Mouse (Mus musculus) c-Kit-positive CD71-negative TER-119-negative erythroid progenitor cells, embryonic 14.5 days (primary cell): ENCODE data around the gene Olfr2.
A peak's percentile ranks its signal among the peaks of the same experiment; 100 is the strongest.

ENCODE experiments used
- DNase-seq: peaks from one replicate; pipeline ENCODE4 v3.0.0-alpha.2; 2013; ENCODE audit warnings: low read depth

Olfr2 gene

DNA sequence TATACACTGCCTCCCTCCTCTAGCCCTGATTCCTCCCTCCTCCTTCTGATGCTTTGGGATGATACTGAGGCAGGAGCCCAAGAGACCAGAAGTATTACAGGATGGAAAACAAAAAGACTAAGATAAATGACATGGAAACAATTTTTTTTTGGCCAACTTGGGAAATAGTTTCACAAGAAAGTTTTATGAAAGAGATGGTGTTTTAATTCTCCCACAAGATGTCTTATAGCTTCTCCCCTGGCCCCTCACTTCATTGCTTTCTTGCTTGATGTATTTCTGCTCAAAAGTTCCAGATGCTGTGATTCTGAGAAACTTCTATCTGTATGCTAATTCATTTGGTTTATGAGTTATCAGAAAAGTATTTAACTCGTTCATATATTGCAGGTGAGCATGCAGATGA, at the start of gene Olfr2:
Gene Olfr2 (minus strand): TSS at position 101 of the 400 bp plus-strand sequence.
- DNase-seq = no peak

DNA sequence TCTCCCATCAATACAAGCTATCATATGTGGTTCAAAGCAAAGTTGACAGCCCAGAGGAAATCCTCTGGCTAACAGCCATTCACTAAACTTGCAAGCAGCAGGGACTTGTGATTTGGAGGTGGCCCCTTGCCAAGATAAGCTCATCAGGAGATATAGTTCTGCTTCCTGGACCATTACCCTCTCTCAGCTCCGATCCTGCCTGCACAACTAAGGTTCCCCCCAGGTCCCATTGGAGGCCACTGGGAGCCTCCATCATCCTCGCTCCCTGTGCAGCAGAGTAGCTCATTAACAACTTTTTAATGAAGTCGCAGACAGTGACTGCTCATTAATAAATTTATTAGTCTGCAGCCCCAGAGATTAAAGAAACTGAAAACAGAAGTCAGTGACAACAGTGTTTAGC, 41.7 kb upstream of the Olfr2 start:
- no peak for DNase-seq

DNA sequence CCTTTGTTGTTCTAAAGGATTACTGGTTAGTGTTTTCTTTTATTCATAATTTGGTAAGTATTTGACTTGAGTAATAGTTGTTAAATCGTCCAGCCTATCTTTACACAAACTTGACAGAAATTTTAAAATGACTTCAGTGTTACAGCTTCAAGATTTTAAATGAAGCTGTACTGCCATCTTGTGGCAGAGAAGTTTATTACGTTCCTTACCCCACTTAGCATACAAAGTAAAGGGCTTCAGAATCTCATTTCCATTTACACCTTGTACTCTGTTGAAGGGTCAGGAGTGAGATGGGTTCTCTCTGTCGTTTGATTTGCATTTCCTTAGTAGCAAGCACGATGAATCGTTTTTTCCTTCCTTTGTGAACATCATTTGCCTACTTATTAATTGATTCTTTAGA, 40.0 kb upstream of the Olfr2 start:
- peak; percentile 52 for DNase-seq

DNA sequence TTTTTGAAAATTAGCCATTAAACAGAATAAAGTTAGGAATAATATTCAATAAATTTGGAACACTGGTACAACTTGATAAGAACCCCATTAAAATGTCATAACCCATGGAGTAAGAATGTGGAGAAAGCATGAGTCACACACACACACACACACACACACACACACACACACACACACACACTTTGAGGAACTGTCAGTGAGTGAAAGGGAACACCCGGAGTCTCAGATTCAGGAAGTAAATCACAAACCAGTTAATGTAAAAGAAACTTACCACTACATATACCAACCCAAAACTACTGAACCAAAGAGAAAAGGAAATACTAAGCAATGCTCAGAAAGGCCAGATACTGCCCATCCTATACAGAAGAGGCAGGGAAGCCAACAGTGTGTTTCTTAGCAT, 38.5 kb upstream of the Olfr2 start:
- DNase-seq = no peak

DNA sequence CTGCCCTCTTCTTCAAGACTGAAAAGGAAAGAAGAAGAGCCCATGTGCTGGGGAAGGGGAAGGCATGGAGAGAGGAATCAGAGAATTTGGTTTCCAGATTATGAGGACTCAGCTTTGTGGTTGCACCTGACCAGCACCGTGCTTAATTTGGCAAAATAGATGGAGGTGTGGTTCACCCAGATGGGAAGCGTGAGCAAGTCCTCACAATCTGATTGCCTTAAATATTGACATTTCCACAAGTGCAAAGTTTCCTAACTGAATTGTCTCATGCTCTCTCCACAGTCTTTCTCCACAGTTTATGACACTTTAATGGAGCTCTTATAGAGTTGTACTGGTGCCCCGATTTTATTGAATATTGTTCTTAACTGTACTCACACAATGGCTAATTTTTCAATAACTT, 37.3 kb upstream of the Olfr2 start:
- DNase-seq = no peak

DNA sequence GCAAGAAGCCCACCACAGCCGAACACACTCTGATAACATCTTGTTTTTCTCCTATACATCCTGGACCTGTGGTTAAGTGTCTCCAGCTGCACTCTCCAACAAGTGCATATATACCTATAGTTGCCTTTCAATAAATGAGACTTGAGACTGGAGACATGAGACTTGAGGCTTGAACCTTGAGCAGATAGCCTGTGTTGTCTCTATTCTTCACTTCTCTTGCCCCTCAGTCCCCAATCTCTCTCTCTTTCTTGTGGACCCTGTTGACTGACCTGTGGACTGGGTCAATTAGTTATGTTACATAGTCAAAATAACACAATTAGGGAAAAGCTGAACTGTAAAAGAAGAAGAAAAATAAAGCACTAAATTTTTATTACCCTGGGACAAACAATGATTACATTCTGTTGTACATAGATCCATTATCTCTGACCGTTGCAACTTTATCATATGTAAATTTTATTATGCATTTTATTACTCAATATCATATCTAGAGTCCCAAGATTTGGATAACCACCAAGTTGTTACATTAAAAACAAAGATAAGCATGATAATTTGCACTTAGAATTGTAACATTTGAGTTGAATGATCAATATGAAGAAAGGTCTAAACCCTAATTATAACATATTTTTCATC, 34.2 kb upstream of the Olfr2 start:
- DNase-seq = no peak

DNA sequence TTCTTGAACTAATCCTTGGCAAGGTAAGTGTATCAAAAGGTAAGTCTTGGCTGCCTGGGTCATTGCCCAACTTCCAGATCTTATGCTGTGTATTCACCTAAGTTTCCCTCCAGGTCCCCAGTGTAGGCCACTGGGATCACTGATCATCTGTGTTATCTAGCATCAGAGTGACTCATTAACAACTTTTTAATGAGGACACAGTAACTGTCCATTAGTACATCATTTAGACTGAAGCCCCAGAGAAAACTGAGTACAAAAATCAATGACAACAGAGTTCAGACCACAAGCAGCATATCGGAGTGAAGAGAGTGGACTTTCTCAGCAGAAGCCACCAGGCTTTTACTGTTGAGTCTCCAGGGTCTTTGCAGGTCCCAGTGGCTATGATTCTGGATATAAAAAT, 25.0 kb upstream of the Olfr2 start, which contains the start of gene Olfr713:
Gene Olfr713 (plus strand): TSS at position 301 of the 400 bp plus-strand sequence.
- no peak for DNase-seq

DNA sequence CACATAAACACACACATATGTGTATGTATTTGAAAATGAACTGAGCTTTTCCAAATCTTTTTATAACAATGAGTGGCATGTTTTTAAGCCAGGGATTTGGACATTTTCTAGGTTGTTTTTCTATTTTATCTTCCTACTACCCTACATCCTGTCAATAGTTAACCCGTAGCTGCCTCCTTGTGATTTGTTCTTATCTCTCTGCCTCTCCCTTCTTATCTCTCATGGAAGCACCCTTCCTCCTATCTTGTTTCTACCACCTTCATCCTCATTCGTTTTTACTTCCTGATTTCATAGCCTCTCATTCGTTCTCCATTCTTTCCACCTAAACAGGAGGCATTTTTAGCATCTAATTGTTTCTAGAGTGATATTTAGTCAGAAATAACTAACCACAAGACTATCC, 1.7 kb downstream of the Olfr2 start:
- no peak for DNase-seq

DNA sequence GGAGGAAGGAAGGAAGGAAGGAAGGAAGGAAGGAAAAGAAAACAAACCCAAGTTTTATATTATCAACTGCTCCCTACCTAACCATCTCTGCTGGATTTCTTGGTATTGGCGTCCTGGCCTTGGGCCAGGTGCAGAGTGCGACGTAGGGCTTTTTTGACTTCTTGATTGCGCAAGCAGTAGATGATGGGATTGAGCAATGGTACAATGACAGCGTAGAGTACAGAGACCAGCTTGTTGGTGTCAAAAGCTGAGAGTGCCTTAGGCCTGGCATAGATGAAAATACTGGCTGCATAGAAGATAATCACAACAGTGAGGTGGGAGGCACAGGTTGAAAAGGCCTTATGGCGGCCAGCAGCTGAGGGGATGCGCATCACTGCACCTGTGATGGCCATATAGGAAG, 5.1 kb downstream of the Olfr2 start:
- DNase-seq = no peak

DNA sequence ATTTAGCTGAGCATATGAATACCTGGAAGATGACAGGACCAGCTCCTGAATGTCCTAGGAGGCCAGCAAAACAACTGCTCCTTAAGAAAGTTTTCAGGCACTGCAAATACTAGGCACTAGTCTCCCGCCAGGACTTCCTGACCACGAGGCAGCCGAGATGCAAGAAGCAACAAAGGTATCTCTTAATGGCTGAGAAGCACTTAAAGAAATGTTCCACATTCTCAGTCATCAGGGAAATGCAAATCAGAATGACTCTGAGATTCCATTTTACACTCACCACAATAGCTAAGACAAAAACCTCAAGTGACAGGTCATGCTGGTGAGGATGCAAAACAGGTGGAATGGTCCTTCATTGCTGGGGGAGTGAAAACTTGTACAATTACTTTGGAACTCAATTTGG, 20.6 kb downstream of the Olfr2 start:
- DNase-seq = no peak

DNA sequence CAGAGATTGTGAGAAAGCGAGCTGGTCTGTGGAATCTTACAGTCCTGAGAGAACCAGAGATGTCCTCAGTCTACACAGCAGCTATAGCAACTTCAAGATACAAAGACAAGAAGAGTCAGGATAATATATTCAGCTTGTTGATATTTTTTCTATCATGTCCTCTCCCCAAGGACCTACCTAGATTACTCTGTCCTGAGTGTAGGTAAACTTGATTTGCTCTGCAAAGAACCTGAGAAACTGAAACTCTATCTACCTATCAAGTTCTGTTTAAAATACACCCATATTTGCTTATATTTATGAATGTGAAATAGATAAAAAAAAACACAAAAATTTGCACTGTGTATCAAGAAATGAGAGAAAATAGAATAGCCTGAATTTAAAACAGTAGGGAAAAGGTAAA, 30.5 kb downstream of the Olfr2 start, which contains the start of gene Olfr711:
Gene Olfr711 (minus strand): TSS at position 101 of the 400 bp plus-strand sequence.
- DNase-seq = no peak

DNA sequence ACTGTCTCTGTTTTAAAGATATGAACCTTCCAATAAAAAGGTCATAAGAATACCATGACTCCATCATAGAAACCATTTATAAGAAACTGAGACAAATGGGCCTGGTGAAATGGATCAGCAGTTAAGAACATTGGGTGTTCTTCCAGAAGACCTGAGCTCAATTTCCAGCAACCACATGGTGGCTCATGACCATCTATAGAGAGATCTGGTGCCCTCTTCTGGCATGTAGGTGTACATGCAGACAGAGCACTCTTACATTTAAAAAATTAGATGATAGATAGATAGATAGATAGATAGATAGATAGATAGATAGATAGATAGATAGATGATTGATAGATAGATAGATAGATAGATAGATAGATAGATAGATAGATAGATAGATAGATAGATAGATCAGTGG, 38.4 kb downstream of the Olfr2 start:
- DNase-seq = peak; percentile 10

DNA sequence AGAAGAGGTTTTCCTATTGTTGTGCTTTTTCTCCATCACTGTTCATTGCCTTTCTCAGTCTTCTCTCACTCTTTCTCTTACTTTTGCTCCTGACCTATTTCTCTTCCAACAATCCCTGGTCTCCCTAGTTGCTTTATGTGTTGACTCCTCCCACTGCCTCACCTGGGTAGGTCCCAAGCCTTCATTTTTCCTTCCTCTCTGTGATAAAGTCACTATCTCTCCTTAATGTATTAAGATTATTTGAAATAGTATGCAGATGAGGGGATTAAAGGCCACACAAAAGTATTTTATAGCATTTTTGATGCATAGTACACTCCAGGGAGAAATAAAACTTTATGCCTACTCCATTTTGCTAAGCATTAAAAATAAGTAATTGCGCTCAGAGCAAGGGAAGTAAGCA, 42.0 kb downstream of the Olfr2 start, which contains the start of gene Olfr6:
Gene Olfr6 (minus strand): TSS at position 101 of the 400 bp plus-strand sequence.
- DNase-seq = no peak

DNA sequence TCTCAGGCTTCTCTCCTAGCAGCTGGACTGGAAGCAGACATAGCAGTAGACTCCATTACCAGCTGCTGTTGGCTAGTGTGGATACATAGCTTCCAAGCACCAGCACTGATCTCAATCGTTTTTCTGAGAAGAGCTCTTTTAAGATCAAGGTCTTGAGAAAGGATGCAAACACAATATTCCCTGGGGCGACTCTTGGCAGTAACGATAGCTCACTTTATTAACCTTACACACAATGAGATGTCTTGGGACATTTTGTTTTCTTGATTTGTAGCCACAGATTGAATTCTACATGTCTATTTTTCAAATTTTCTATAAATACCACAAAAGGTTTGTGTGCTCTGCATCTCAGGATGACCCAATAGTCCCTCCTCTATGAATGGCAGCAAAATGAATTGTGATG, 57.7 kb downstream of the Olfr2 start, which contains the start of gene Olfr710:
Gene Olfr710 (minus strand): TSS at position 101 of the 400 bp plus-strand sequence.
- no peak for DNase-seq
